Mouse (Mus musculus): ENCODE measurements around the gene 4930467E23Rik. TPM values are rescaled to one million over a fixed set of nuclear protein-coding genes. Genes with fewer than 3 reads are reported as not detected.
"Not testable (repeated sequence)": the region's sequence is repeated elsewhere in the genome, so short reads cannot be mapped to it uniquely, and the experiment has no call there.

The 4930467E23Rik gene
- polyA plus RNA-seq, 1 experiment from 2014 or later = not detected

DNA sequence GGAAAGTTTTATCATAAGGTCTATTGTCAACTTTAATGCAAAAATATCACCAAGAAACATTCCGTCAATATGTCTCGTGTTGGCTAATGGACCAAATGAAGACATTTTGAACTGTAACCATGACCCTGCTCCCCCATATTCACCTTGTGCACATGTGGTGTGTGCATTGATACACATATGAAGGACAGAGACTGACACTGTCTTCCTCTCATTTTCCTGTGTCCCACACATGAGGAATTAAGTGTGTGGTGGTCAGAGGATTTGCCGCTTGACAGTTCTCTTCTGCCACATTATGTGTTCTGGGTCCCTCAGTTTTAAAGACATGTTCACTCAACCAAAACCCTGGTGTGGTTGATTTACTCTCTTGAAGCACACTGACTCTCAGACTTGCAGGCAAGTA lies 11.5 kb upstream of the 4930467E23Rik start:
- not testable (repeated sequence) for ATAC-seq; H3K4me1 ChIP-seq (ENCODE audit: control insufficient read depth, insufficient read depth, low read depth, low read length); H3K4me2 ChIP-seq (ENCODE audit: low read length); H3K9me3 ChIP-seq (ENCODE audit: control insufficient read depth, low read length); H3K9ac ChIP-seq (ENCODE audit: low read depth, low read length); H3K27me3 ChIP-seq (replicated peaks; ENCODE audit: control insufficient read depth, insufficient read depth, low read length); H3K4me3 ChIP-seq (ENCODE audit: low read length); H3K36me3 ChIP-seq (ENCODE audit: control insufficient read depth, insufficient read depth, low read length); H3K27ac ChIP-seq (ENCODE audit: low read depth, low read length)
- 95% methylated on average over 3 of the region's 3 CpGs for WGBS

DNA sequence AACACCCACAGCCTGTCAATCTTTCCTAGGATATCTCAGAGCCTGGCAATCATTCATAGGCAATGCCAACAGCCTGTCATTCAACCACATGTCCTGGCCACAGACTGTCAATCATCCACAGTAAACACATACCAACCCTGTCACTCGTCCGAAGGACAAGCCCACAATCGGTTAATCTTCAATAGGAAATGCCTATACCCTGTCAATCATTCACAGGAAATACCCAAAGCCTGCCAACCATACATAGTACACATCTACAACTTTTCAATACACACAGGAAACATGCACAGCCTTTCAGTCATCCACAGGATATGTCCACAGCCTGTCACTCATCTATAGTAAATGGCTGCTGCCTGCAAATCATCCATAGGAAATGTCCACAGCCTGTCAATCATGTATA lies 9.9 kb upstream of the 4930467E23Rik start:
- ATAC-seq; H3K4me1 ChIP-seq (ENCODE audit: control insufficient read depth, insufficient read depth, low read depth, low read length); H3K9me3 ChIP-seq (ENCODE audit: control insufficient read depth, low read length); H3K27ac ChIP-seq (ENCODE audit: low read depth, low read length); H3K4me2 ChIP-seq (ENCODE audit: low read length); H3K27me3 ChIP-seq (replicated peaks; ENCODE audit: control insufficient read depth, insufficient read depth, low read length); H3K9ac ChIP-seq (ENCODE audit: low read depth, low read length); H3K4me3 ChIP-seq (ENCODE audit: low read length); H3K36me3 ChIP-seq (ENCODE audit: control insufficient read depth, insufficient read depth, low read length): not testable (repeated sequence)
- WGBS = 72% methylated on average over 3 of the region's 3 CpGs

DNA sequence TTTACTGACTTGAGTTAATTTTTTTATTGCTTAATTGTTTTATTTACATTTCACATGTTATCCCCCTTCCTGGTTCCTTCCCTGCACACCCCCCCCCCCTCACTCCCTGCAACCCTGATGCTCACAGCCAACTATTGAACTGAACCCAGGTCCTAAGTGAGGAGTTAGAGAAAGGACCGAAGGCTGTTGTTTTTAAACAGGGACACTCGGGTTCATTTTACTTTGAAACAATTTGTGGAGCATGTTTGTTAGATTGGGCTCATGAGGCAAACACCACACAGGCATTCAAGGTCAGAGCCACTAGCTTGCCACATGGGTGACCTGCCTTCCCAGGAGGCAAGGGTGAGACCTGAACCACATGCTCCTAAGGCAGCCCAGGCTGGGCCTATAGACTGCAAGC lies 4.5 kb upstream of the 4930467E23Rik start:
- not testable (repeated sequence) for ATAC-seq; H3K36me3 ChIP-seq (ENCODE audit: control insufficient read depth, insufficient read depth, low read length); H3K27ac ChIP-seq (ENCODE audit: low read depth, low read length); H3K9me3 ChIP-seq (ENCODE audit: control insufficient read depth, low read length); H3K4me3 ChIP-seq (ENCODE audit: low read length); H3K27me3 ChIP-seq (replicated peaks; ENCODE audit: control insufficient read depth, insufficient read depth, low read length); H3K9ac ChIP-seq (ENCODE audit: low read depth, low read length); H3K4me2 ChIP-seq (ENCODE audit: low read length); H3K4me1 ChIP-seq (ENCODE audit: control insufficient read depth, insufficient read depth, low read depth, low read length)
- 60% methylated on average over 2 of the region's 2 CpGs for WGBS

DNA sequence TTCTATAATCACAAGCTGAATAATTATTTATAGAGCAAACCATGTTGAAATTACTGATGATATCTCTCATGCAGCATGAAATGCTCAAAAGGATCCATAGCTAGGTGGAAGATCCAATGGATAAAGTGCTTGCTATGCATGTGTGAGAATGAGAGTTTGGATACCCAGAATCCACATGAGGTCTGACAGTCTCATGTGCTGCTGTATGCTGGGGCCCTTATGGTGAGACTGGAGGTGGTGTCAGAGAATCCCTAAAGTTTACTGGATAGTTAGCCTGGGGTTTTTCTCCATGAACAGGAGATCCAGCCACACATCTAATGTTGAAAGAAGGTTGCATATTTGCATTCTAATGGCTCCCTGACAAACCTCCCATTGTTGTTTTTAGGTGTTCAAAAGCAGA lies 22.4 kb downstream of the 4930467E23Rik start:
- not testable (repeated sequence) for H3K36me3 ChIP-seq (ENCODE audit: control insufficient read depth, insufficient read depth, low read length); H3K27me3 ChIP-seq (replicated peaks; ENCODE audit: control insufficient read depth, insufficient read depth, low read length); H3K27ac ChIP-seq (ENCODE audit: low read depth, low read length); H3K9me3 ChIP-seq (ENCODE audit: control insufficient read depth, low read length); H3K9ac ChIP-seq (ENCODE audit: low read depth, low read length); H3K4me3 ChIP-seq (ENCODE audit: low read length); H3K4me2 ChIP-seq (ENCODE audit: low read length); ATAC-seq; H3K4me1 ChIP-seq (ENCODE audit: control insufficient read depth, insufficient read depth, low read depth, low read length)

DNA sequence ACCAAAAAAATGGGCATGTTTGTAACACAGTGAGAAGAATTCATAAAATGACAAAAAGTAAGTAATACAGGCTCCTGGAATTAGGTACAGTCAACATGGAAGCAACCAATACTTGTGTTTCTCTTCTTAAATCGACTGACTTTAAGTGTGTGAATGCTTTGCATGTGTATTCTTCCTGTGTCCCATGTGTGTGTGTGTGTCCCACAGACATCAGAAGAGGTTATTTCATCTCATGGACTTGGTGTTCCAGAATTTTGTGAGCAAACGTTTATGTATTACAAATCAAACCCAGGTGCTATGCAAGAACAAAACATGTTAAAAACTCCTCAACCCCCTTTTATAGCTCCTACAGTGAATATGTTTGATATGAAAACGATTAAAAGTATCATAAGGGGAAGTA lies 24.8 kb downstream of the 4930467E23Rik start:
- H3K9me3 ChIP-seq (ENCODE audit: control insufficient read depth, low read length); H3K4me3 ChIP-seq (ENCODE audit: low read length); H3K36me3 ChIP-seq (ENCODE audit: control insufficient read depth, insufficient read depth, low read length); H3K27ac ChIP-seq (ENCODE audit: low read depth, low read length); ATAC-seq; H3K9ac ChIP-seq (ENCODE audit: low read depth, low read length); H3K4me1 ChIP-seq (ENCODE audit: control insufficient read depth, insufficient read depth, low read depth, low read length); H3K4me2 ChIP-seq (ENCODE audit: low read length); H3K27me3 ChIP-seq (replicated peaks; ENCODE audit: control insufficient read depth, insufficient read depth, low read length): not testable (repeated sequence)
- 83% methylated on average over 2 of the region's 3 CpGs for WGBS

DNA sequence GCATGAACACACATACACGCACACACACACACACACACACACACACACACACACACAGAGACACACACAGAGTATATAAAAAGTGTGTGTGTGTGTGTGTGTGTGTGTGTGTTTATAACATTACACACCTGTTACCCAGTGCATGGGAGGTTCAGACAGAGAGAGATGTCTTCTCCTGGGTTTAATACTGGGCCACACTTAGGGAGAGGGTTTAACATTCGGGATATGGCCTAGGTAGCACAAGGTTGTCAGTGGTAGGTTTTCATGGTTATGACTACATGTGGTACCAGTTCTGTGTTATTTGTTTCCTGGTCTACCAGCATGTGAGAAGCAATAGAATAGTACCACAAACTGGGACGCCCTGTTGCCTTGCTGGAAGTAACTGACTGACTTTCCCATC lies 25.6 kb downstream of the 4930467E23Rik start:
- not testable (repeated sequence) for H3K4me3 ChIP-seq (ENCODE audit: low read length); H3K36me3 ChIP-seq (ENCODE audit: control insufficient read depth, insufficient read depth, low read length); H3K9me3 ChIP-seq (ENCODE audit: control insufficient read depth, low read length); ATAC-seq; H3K9ac ChIP-seq (ENCODE audit: low read depth, low read length); H3K4me1 ChIP-seq (ENCODE audit: control insufficient read depth, insufficient read depth, low read depth, low read length); H3K4me2 ChIP-seq (ENCODE audit: low read length); H3K27ac ChIP-seq (ENCODE audit: low read depth, low read length); H3K27me3 ChIP-seq (replicated peaks; ENCODE audit: control insufficient read depth, insufficient read depth, low read length)
- WGBS = 86% methylated on average over 3 of the region's 3 CpGs

DNA sequence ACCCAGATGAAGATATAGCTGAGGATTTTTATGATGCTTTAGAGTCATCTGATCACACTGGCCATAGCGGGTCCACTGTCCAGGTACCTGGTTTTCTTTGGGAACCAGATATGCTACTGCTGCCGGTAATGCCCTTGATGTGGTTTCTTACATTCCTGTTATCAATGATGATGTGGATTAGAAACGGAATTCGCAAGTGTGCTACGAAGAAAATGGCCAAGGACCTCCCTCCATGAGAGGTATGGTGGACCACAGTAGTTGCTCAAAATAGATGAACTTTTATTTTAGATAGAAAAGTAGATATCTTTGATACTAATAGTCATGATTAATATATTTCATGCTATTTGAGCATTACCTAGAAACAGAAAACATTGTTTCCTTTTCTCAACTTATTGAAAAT lies 32.3 kb downstream of the 4930467E23Rik start:
- not testable (repeated sequence) for H3K9ac ChIP-seq (ENCODE audit: low read depth, low read length); H3K36me3 ChIP-seq (ENCODE audit: control insufficient read depth, insufficient read depth, low read length); H3K27me3 ChIP-seq (replicated peaks; ENCODE audit: control insufficient read depth, insufficient read depth, low read length); ATAC-seq; H3K4me1 ChIP-seq (ENCODE audit: control insufficient read depth, insufficient read depth, low read depth, low read length); H3K4me2 ChIP-seq (ENCODE audit: low read length); H3K27ac ChIP-seq (ENCODE audit: low read depth, low read length); H3K9me3 ChIP-seq (ENCODE audit: control insufficient read depth, low read length); H3K4me3 ChIP-seq (ENCODE audit: low read length)
- WGBS = 82% methylated on average over 5 of the region's 5 CpGs

DNA sequence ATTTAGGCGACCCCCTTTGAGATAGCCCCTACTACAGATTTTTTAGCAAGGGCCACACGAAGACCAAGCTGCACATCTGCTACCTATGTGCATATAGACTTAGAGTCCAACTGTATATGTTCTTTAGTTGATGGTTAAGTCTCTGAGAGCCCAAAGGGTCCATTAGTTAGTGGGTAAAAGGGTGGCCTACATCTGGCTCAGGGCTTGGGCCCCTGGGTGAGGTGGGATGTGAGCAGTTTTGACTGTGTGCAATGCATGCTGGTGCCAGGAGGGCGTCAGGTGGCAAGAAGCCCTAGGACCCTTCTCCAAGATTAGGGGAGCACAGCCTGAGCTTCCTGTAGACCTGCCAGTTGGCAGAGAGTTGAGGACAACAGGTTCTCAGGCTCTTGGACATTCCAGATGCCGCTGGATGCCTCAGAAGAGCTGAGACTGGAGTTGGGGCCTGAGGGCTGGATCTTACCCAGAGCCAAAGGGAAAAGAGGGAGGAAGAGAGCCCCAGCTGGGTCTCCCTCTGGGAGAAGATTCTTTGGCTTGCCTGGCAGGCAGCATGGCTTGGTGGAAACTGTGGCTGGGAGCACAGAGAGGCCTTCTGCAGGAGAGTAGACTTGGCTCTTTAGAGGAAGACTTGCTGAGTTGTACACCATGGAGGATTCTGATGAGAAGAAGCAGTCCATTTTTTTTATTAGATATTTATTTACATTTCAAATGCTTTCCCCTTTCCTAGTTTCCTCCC lies 33.6 kb downstream of the 4930467E23Rik start:
- not testable (repeated sequence) for H3K4me1 ChIP-seq (ENCODE audit: control insufficient read depth, insufficient read depth, low read depth, low read length); H3K4me3 ChIP-seq (ENCODE audit: low read length); H3K27ac ChIP-seq (ENCODE audit: low read depth, low read length); H3K9me3 ChIP-seq (ENCODE audit: control insufficient read depth, low read length); H3K4me2 ChIP-seq (ENCODE audit: low read length); H3K9ac ChIP-seq (ENCODE audit: low read depth, low read length); H3K36me3 ChIP-seq (ENCODE audit: control insufficient read depth, insufficient read depth, low read length); H3K27me3 ChIP-seq (replicated peaks; ENCODE audit: control insufficient read depth, insufficient read depth, low read length); ATAC-seq
- 64% methylated on average over 4 of the region's 4 CpGs for WGBS

DNA sequence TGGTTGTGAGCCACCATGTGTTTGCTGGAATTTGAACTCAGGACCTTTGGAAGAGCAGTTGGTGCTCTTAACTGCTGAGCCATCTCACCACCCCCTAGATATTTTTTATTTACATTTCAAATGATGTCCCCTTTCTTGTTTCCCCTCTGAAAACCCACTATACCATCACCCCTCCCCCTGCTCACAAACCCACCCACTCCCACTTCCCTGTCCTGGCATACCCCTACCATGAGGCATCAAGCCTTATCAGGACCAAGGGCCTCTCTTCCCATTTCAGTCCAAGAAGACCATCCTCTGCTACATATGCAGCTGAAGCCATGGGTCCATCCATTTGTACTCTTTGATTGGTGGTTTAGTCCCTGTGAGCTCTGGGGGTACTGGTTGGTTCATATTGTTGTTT lies 36.2 kb downstream of the 4930467E23Rik start:
- not testable (repeated sequence) for H3K27me3 ChIP-seq (replicated peaks; ENCODE audit: control insufficient read depth, insufficient read depth, low read length); H3K4me3 ChIP-seq (ENCODE audit: low read length); H3K27ac ChIP-seq (ENCODE audit: low read depth, low read length); H3K9me3 ChIP-seq (ENCODE audit: control insufficient read depth, low read length); H3K36me3 ChIP-seq (ENCODE audit: control insufficient read depth, insufficient read depth, low read length); H3K4me1 ChIP-seq (ENCODE audit: control insufficient read depth, insufficient read depth, low read depth, low read length); H3K4me2 ChIP-seq (ENCODE audit: low read length); ATAC-seq; H3K9ac ChIP-seq (ENCODE audit: low read depth, low read length)

DNA sequence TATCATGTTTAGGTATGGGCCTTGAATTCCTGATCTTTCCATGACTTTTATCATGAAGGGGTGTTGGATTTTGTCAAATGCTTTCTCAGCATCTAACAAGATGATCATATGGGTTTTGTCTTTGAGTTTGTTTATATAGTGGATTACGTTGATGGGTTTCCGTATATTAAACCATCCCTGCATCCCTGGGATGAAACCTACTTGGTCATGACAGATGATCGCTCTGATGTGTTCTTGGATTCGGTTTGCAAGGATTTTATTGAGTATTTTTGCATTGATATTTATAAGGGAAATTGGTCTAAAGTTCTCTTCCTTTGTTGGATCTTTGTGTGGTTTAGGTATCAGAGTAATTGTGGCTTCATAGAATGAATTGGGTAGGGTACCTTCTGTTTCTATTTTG lies 44.1 kb downstream of the 4930467E23Rik start:
- not testable (repeated sequence) for H3K4me3 ChIP-seq (ENCODE audit: low read length); H3K4me2 ChIP-seq (ENCODE audit: low read length); H3K27me3 ChIP-seq (replicated peaks; ENCODE audit: control insufficient read depth, insufficient read depth, low read length); H3K4me1 ChIP-seq (ENCODE audit: control insufficient read depth, insufficient read depth, low read depth, low read length); H3K27ac ChIP-seq (ENCODE audit: low read depth, low read length); H3K9ac ChIP-seq (ENCODE audit: low read depth, low read length); ATAC-seq; H3K9me3 ChIP-seq (ENCODE audit: control insufficient read depth, low read length); H3K36me3 ChIP-seq (ENCODE audit: control insufficient read depth, insufficient read depth, low read length)
- 81% methylated on average over 4 of the region's 4 CpGs for WGBS

All from hindbrain, embryonic 16.5 days (tissue).